Mouse (Mus musculus) hindbrain, embryonic 16.5 days (tissue): ENCODE results near the gene Hemk1. TPM values are rescaled to one million over a fixed set of nuclear protein-coding genes. Genes with fewer than 3 reads are reported as not detected.

Source experiments
- ATAC-seq: fragments of 200-750 bp; cut with Nextera tagmentation; 2 replicates; pipeline ENCODE4 v1.8.0; 2017; ENCODE audit warnings: moderate TSS enrichment, moderate library complexity
- H3K27ac ChIP-seq: fragments of 300-500 bp; sonication (generic); 2 replicates; pipeline ENCODE4 v1.5.1; 2014; ENCODE audit warnings: low read depth, mild to moderate bottlenecking, control low read depth, low read length, moderate library complexity
- H3K27me3 ChIP-seq: fragments of 300-500 bp; sonication (generic); replicated peaks from 2 replicates; pipeline ENCODE4 v1.6.1; 2014; ENCODE audit warnings: low read length; ENCODE audit not compliant: control insufficient read depth, insufficient read depth
- H3K36me3 ChIP-seq: fragments of 300-500 bp; sonication (generic); 2 replicates; pipeline ENCODE4 v1.6.1; 2014; ENCODE audit warnings: mild to moderate bottlenecking, low read length, moderate library complexity, mixed read lengths; ENCODE audit not compliant: control insufficient read depth, insufficient read depth
- H3K4me1 ChIP-seq: fragments of 300-500 bp; sonication (generic); 2 replicates; pipeline ENCODE4 v1.6.1; 2014; ENCODE audit warnings: low read depth, low read length; ENCODE audit not compliant: control insufficient read depth, insufficient read depth
- H3K4me2 ChIP-seq: fragments of 300-500 bp; sonication (generic); 2 replicates; pipeline ENCODE4 v1.6.1; 2014; ENCODE audit warnings: mild to moderate bottlenecking, low read length, control low read depth, moderate library complexity
- H3K4me3 ChIP-seq: fragments of 300-500 bp; sonication (generic); 2 replicates; pipeline ENCODE4 v1.5.1; 2014; ENCODE audit warnings: mild to moderate bottlenecking, low read length, control low read depth, moderate library complexity
- H3K9ac ChIP-seq: fragments of 300-500 bp; sonication (generic); 2 replicates; pipeline ENCODE4 v1.6.1; 2014; ENCODE audit warnings: low read depth, mild to moderate bottlenecking, control low read depth, low read length, moderate library complexity
- H3K9me3 ChIP-seq: fragments of 300-500 bp; sonication (generic); 2 replicates; pipeline ENCODE4 v1.6.1; 2014; ENCODE audit warnings: mild to moderate bottlenecking, low read length, moderate library complexity; ENCODE audit not compliant: control insufficient read depth
- WGBS: fragments of 180-500 bp; shearing (Covaris S2); extraction: QIAGEN DNeasy Blood & Tissue Kit; methylation state at CpG from one replicate; pipeline ENCODE4 v1.1.7; 2014; 5-methylcytosine and 5-hydroxymethylcytosine counted together
- polyA plus RNA-seq: library from polyadenylated mRNA; unstranded; fragments of >200 nt; fragmentation: Nextera tagmentation; extraction: Ambion mirVana; gene quantifications from 2 replicates; pipeline ENCODE4 v1.2.1, GENCODE M21; 2015

The Hemk1 gene
- polyA plus RNA-seq, 1 experiment from 2014 or later, result 17.5 TPM

DNA sequence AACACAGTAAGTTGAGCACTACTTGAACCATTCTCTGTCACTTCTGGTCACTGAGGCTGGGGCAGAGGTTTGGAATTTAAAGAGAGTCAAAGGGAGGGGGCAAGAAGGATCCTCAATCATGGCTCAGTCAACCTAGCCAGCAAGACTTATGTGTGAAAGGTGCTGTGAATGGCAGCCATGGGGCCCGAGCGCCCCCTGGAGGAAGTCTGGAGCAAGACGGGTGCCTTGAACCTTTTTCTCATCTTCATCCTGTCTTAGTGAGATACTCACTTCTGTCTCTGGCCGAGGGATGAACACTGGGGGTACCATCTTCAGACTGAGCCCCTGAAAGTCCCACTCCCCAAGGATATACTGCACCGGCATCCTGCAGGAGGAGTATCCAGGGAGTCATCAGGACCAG lies 2.2 kb downstream of the Hemk1 start:
- Histone ChIP-seq H3K27me3 (no peaks in the 10 kb centered on the region), H3K4me3 (no peak overlapping the region), H3K9ac (no peak overlapping the region), H3K4me2 (no peak overlapping the region), H3K36me3 (peaks cover 5% of the 10 kb centered on the region; the same call in 1 of the 2 replicates), H3K4me1 (peaks cover 21% of the 10 kb centered on the region), H3K9me3 (no peaks in the 10 kb centered on the region), H3K27ac (no peak overlapping the region)
- no peak for ATAC-seq
- 18% methylated on average over 5 of the region's 5 CpGs for WGBS

- Histone ChIP-seq H3K27me3 (no peaks in the 10 kb centered on the region), H3K4me2 (no peak overlapping the region), H3K9me3 (no peaks in the 10 kb centered on the region), H3K36me3 (peaks cover 5% of the 10 kb centered on the region; the same call in 1 of the 2 replicates), H3K9ac (no peak overlapping the region), H3K27ac (no peak overlapping the region), H3K4me1 (peaks cover 20% of the 10 kb centered on the region), H3K4me3 (no peak overlapping the region)
- no peak for ATAC-seq
- WGBS, result 94% methylated on average over 5 of the region's 5 CpGs
Observed at GRCm38 (mm10) chr9:107335046-107335445, 3.1 kb downstream of the Hemk1 start.

DNA sequence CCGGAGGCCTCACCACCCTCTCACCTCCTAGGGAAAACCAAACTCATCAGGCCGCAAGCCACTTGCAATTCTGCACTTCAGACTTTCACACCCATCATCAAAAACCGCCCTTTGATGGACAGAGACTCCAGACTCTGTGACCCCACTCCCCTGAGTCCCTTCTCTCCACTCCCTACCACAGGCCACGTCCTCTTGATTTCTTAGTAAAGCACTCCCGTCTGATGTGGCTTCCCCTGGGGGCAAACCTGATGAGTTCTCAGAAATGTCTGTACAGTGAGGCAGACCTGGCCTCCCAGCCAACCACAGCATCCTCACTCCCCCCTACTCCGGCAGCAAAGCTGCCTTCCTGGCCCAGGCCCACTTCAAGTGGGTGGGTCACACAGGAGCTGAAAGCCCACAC lies 3.8 kb downstream of the Hemk1 start:
- no peak overlapping the region for H3K4me3 ChIP-seq
- no peak overlapping the region for H3K9ac ChIP-seq
- no peak overlapping the region for H3K4me2 ChIP-seq
- 96% methylated on average over 6 of the region's 6 CpGs for WGBS
- no peaks in the 10 kb centered on the region for H3K27me3 ChIP-seq
- ATAC-seq, result no peak
- no peak overlapping the region for H3K27ac ChIP-seq
- peaks cover 5% of the 10 kb centered on the region; the same call in 1 of the 2 replicates for H3K36me3 ChIP-seq
- H3K4me1 ChIP-seq, result peaks cover 14% of the 10 kb centered on the region
- H3K9me3 ChIP-seq, result no peaks in the 10 kb centered on the region

GRCm38 (mm10) chr9:107333686-107334085 lies 4.5 kb downstream of the Hemk1 start:
- 78% methylated on average over 2 of the region's 2 CpGs for WGBS
- Histone ChIP-seq H3K27ac (no peak overlapping the region), H3K9me3 (no peaks in the 10 kb centered on the region), H3K27me3 (no peaks in the 10 kb centered on the region), H3K36me3 (peaks cover 7% of the 10 kb centered on the region; the same call in 1 of the 2 replicates), H3K4me3 (no peak overlapping the region), H3K4me2 (no peak overlapping the region), H3K9ac (no peak overlapping the region), H3K4me1 (peaks cover 9% of the 10 kb centered on the region)
- ATAC-seq, result no peak

DNA sequence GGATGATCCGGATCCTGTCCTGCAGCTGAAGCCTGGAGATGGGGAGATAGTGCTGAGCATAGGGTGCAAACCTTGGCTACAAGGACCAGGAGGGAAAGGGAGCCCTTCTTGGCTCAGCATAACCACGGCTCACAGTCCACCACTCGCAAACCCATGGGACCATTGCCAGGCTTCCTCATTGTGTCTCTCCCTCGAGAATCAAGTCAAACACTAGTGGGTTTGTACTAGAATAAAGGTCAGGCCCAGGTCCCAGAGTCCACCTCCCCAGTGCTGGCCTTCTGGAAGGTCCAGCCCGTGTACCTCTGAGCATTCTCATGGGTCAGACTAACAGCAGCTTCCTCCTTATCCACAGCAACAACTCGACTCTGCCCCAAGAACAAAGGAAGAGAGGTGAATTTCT lies 7.4 kb downstream of the Hemk1 start:
- no peaks in the 10 kb centered on the region for H3K4me1 ChIP-seq
- H3K27me3 ChIP-seq, result no peaks in the 10 kb centered on the region
- no peak for ATAC-seq
- H3K27ac ChIP-seq, result no peak overlapping the region
- no peaks in the 10 kb centered on the region for H3K9me3 ChIP-seq
- H3K4me3 ChIP-seq, result no peak overlapping the region
- no peak overlapping the region for H3K4me2 ChIP-seq
- no peak overlapping the region for H3K9ac ChIP-seq
- 80% methylated on average over 6 of the region's 6 CpGs for WGBS
- H3K36me3 ChIP-seq, result peaks cover 7% of the 10 kb centered on the region; the same call in 1 of the 2 replicates

- Histone ChIP-seq H3K4me1 (no peaks in the 10 kb centered on the region), H3K27me3 (no peaks in the 10 kb centered on the region), H3K9me3 (no peaks in the 10 kb centered on the region), H3K9ac (no peak overlapping the region), H3K27ac (no peak overlapping the region), H3K36me3 (peaks cover 7% of the 10 kb centered on the region; the same call in 1 of the 2 replicates), H3K4me2 (no peak overlapping the region), H3K4me3 (no peak overlapping the region)
- 93% methylated on average over 16 of the region's 16 CpGs for WGBS
- ATAC-seq, result no peak
Observed at GRCm38 (mm10) chr9:107327879-107328620, 10.1 kb downstream of the Hemk1 start.

GRCm38 (mm10) chr9:107325904-107326303 lies 12.2 kb downstream of the Hemk1 start:
- Histone ChIP-seq H3K9ac (no peak overlapping the region), H3K4me3 (no peak overlapping the region), H3K4me1 (no peaks in the 10 kb centered on the region), H3K4me2 (no peak overlapping the region), H3K36me3 (0 out of 2 replicates have a peak, but pooled peaks cover 2% of the 10 kb centered on the region), H3K9me3 (no peaks in the 10 kb centered on the region), H3K27ac (no peak overlapping the region), H3K27me3 (no peaks in the 10 kb centered on the region)
- ATAC-seq, result no peak
- WGBS, result 93% methylated on average over 7 of the region's 7 CpGs

DNA sequence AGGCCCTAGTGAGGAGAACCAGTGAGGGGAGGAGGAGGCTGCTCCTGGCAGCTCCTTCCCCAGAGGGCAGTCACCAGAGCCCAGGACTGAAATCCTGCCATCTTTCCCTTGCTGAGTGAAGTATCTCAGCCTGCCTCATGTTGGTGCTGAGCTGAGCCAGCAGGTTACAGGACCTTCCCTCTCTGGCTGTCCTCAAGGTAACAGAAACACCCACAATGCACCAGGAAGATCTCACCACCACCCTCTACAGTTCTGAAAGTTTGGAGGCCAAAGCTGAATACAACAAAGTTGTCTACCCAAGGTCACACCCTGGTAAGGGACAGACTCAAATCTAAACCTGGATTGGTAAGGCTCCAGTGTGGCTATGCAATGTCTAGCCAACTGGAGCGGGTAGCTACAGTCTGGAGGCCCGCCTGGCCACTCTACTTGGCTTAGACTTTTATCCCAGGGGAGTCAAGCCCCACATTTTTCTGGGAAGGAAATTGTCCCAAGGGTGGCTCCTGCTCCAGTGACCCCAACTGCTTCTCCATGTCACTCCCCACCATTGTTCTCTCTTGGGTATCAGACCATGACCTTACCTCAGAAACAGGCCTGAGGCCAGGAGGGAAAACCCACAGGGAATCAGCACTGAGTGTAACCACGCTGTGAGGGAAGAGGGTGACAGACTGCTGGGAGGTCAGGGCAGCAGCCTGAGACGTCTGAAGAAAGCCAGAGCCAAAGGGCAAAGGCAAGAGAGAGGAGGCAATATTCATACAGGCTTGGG lies 13.2 kb downstream of the Hemk1 start:
- WGBS, result 66% methylated on average over 4 of the region's 4 CpGs
- Histone ChIP-seq H3K27ac (no peak overlapping the region), H3K4me1 (no peaks in the 10 kb centered on the region), H3K9ac (no peak overlapping the region), H3K9me3 (no peaks in the 10 kb centered on the region), H3K4me3 (no peak overlapping the region), H3K36me3 (0 out of 2 replicates have a peak, but pooled peaks cover 2% of the 10 kb centered on the region), H3K27me3 (no peaks in the 10 kb centered on the region), H3K4me2 (no peak overlapping the region)
- ATAC-seq, result no peak

GRCm38 (mm10) chr9:107323558-107323957 lies 14.6 kb downstream of the Hemk1 start:
- Histone ChIP-seq H3K9me3 (no peaks in the 10 kb centered on the region), H3K27me3 (no peaks in the 10 kb centered on the region), H3K27ac (no peak overlapping the region), H3K36me3 (no peaks in the 10 kb centered on the region), H3K4me3 (no peak overlapping the region), H3K4me2 (no peak overlapping the region), H3K9ac (no peak overlapping the region), H3K4me1 (no peaks in the 10 kb centered on the region)
- 0 out of 2 replicates have a peak, but pooled peaks have one; percentile 34 for ATAC-seq
- 57% methylated on average over 6 of the region's 6 CpGs for WGBS
